8 mouse cellular contexts compared by ENCODE assay signal in genomic region chr2:122569439-122569838, GRCm38 (mm10). TPM values are rescaled to one million over a fixed set of nuclear protein-coding genes. Genes with fewer than 3 reads are reported as not detected.
DNase-seq lines count a peak whose midpoint lies in the region; ATAC-seq lines count a peak whose summit lies in the region.

No protein-coding gene starts in this region.

- H3K9me3 ChIP-seq in liver, embryonic 11.5 days (ENCODE audit: control insufficient read depth, low read length): no peaks in the 10 kb centered on the region

- H3K9ac ChIP-seq in liver, embryonic 11.5 days (ENCODE audit: low read depth, low read length): no peak overlapping the region

- no peaks in the 10 kb centered on the region for H3K27me3 ChIP-seq in liver, embryonic 11.5 days (replicated peaks; ENCODE audit: control insufficient read depth, insufficient read depth, low read length)

- H3K27ac ChIP-seq in liver, embryonic 11.5 days (ENCODE audit: low read depth, low read length): no peak overlapping the region

- DNase-seq in 3T3-L1 (ENCODE audit: low read depth, low spot score): peak; percentile 81
- DNase-seq in A20 (ENCODE audit: low read depth, low spot score): peak; percentile 72
- peak; percentile 70 to 82 for DNase-seq in adrenal gland, postnatal 36 days
- DNase-seq in embryo, embryonic 9.5 days (ENCODE audit: extremely low spot score): peak; percentile 51
- peak; percentile 77 for DNase-seq in induced T-regulatory cell, adult 2 months (ENCODE audit: low read depth)
- DNase-seq in liver, embryonic 11.5 days (ENCODE audit: low spot score): peak; percentile 44

- H3K4me1 ChIP-seq in liver, embryonic 11.5 days (replicated peaks; ENCODE audit: control insufficient read depth, insufficient read depth, low read length): no peaks in the 10 kb centered on the region

- no peak for ATAC-seq in liver, embryonic 11.5 days (replicated peaks; ENCODE audit: low FRiP score)
- ATAC-seq in neutrophil, adult 5-6 weeks (ENCODE audit: extremely low read depth, insufficient number of reproducible peaks, low FRiP score, poor library complexity, severe bottlenecking): peak; percentile 71; the same call in 1 of the 2 replicates
- no peak for ATAC-seq in erythroid progenitor cell, adult 5-6 weeks (replicated peaks; ENCODE audit: low FRiP score, poor library complexity, severe bottlenecking)

- H3K4me3 ChIP-seq in liver, embryonic 11.5 days (ENCODE audit: low read depth, low read length): no peak overlapping the region

- 12% methylated on average over 3 of the region's 3 CpGs for WGBS in liver, embryonic 11.5 days

- no peak overlapping the region for H3K4me2 ChIP-seq in liver, embryonic 11.5 days

- no peaks in the 10 kb centered on the region for H3K36me3 ChIP-seq in liver, embryonic 11.5 days (ENCODE audit: control insufficient read depth, insufficient read depth, low read length)

RNA-seq across cellular contexts. Expression of gene Gatm, which starts 41.7 kb away (rescaled TPM):
- 1 to 10 TPM; 4.9 to 5.5 TPM for total RNA-seq in adrenal gland, postnatal 36 days (2021)
- 24.5 and 25.5 TPM in 2 replicates for polyA plus RNA-seq in liver, embryonic 11.5 days (2014; fragmentation: Nextera tagmentation; extraction: Ambion mirVana)
- 0.37 and 1.0 TPM in 2 replicates for total RNA-seq in neutrophil, adult 5-6 weeks (2017)
- 30.6 and 32.3 TPM in 2 replicates for total RNA-seq in erythroid progenitor cell, adult 5-6 weeks (2015; ENCODE audit: low replicate concordance)
- 19.6 and 21.6 TPM in 2 replicates for total RNA-seq in erythroid progenitor cell, adult 5-6 weeks (2017; ENCODE audit: low replicate concordance)
